Mouse (Mus musculus) myocyte (in vitro differentiated cells): Measurements from ENCODE around the gene Arl13b.

Experiments used
- MAX ChIP-seq: IDR thresholded peaks from one replicate; pipeline ENCODE4 v1.6.1; 2011; ENCODE audit warnings: low read depth, mild to moderate bottlenecking, control low read depth
- MYOD1 ChIP-seq, 3 experiments: IDR thresholded peaks; one replicate each; pipeline ENCODE4 v1.6.1; 2011; ENCODE audit warnings: control low read depth in 2 of 3, low read depth in 2 of 3, mild to moderate bottlenecking in 2 of 3, moderate library complexity in 1 of 3; ENCODE audit not compliant: insufficient read length in 2 of 3, control insufficient read depth in 1 of 3
- MYOG ChIP-seq, 3 experiments: IDR thresholded peaks; one replicate each; pipeline ENCODE4 v1.6.1; 2011; ENCODE audit warnings: control low read depth in 2 of 3, low read depth in 2 of 3, mild to moderate bottlenecking in 2 of 3; ENCODE audit not compliant: insufficient read length in 2 of 3, control insufficient read depth in 1 of 3, insufficient read depth in 1 of 3
- POLR2A ChIP-seq: IDR thresholded peaks from one replicate; pipeline ENCODE4 v1.6.1; 2011; ENCODE audit warnings: low read depth, mild to moderate bottlenecking, control low read depth, moderate library complexity; ENCODE audit not compliant: insufficient read length
- POLR2AphosphoS2 ChIP-seq: IDR thresholded peaks from one replicate; pipeline ENCODE4 v1.6.1; 2011; ENCODE audit warnings: low read depth, control low read depth; ENCODE audit not compliant: insufficient read length
- TCF12 ChIP-seq: IDR thresholded peaks from one replicate; pipeline ENCODE4 v1.6.1; 2011; ENCODE audit warnings: mild to moderate bottlenecking, control low read depth; ENCODE audit not compliant: poor library complexity, insufficient read depth, severe bottlenecking
- USF1 ChIP-seq: IDR thresholded peaks from one replicate; pipeline ENCODE4 v1.6.1; 2011; ENCODE audit warnings: low read depth, mild to moderate bottlenecking, control low read depth, moderate library complexity

- no peak for TF ChIP-seq POLR2A
- no peak for TF ChIP-seq USF1
- no peak for TF ChIP-seq TCF12
- TF ChIP-seq MAX = no peak
- TF ChIP-seq POLR2AphosphoS2 = no peak
- no peak for TF ChIP-seq MYOD1 (IDR thresholded peaks at IDR 0.05; ENCODE audit: control insufficient read depth in 1 of 3, insufficient read length in 2 of 3, low read depth in 2 of 3)
- no peak for TF ChIP-seq MYOG (IDR thresholded peaks at IDR 0.05; ENCODE audit: control insufficient read depth in 1 of 3, insufficient read depth in 1 of 3, insufficient read length in 2 of 3, low read depth in 2 of 3)
Measured at GRCm38 (mm10) chr16:62822472-62822871, 24.4 kb downstream of the Arl13b start.
